In genomic region chr16:5168829-5169228, GRCm38 (mm10) we compare ENCODE assay signal across 17 mouse cellular contexts. TPM values are rescaled to one million over a fixed set of nuclear protein-coding genes. Genes with fewer than 3 reads are reported as not detected.
DNase-seq lines count a peak whose midpoint lies in the region; ATAC-seq and TF ChIP-seq lines count a peak whose summit lies in the region.
"Had no signal": no experiment of that assay in that cellular context is flagged by ENCODE, and none has a peak within 500 bp of the region (broad histone marks: within the 10 kb centered on the region; RNA-seq: fewer than 3 reads in every experiment).

No protein-coding gene starts in this region.

- no peak overlapping the region for H3K27ac ChIP-seq in cerebellum, adult 2 months (ENCODE audit: insufficient read depth, low read length)
- H3K27ac ChIP-seq in kidney, embryonic 15.5 days = no peak overlapping the region
- H3K27ac ChIP-seq in gastrocnemius, adult 2 months = peak overlapping the region; percentile 91
- H3K27ac ChIP-seq: embryonic facial prominence, embryonic 13.5 days; forebrain, embryonic 10.5 days; hindbrain, embryonic 10.5 days had no signal

- H3K36me3 ChIP-seq in kidney, embryonic 15.5 days = no peaks in the 10 kb centered on the region
- H3K36me3 ChIP-seq: embryonic facial prominence, embryonic 13.5 days; forebrain, embryonic 10.5 days; hindbrain, embryonic 10.5 days had no signal

- no peak overlapping the region for H3K4me2 ChIP-seq in kidney, embryonic 15.5 days
- H3K4me2 ChIP-seq: embryonic facial prominence, embryonic 13.5 days had no signal

- no peak for ATAC-seq in kidney, embryonic 15.5 days (replicated peaks; ENCODE audit: low FRiP score)
- ATAC-seq in monocyte, adult 5-6 weeks (replicated peaks; ENCODE audit: insufficient number of reproducible peaks, low FRiP score, low TSS enrichment, poor library complexity, severe bottlenecking) = no peak

- DNase-seq in cerebellum, adult 2 months = peak; percentile 40 to 46
- DNase-seq in cerebellum, postnatal 4 days (ENCODE audit: low spot score in 2 of 2) = no peak
- peak; percentile 8 for DNase-seq in kidney, adult 18-20 months
- peak; percentile 88 for DNase-seq in gastrocnemius, adult 2 months
- peak; percentile 75 to 79 for DNase-seq in heart, postnatal 10 days
- no peak for DNase-seq in right cerebral cortex, adult 2 months (ENCODE audit: low spot score in 2 of 2)
- DNase-seq: kidney, adult 11 months; liver; lung, adult 2 months; right cerebral cortex, adult 18-20 months; thymus, adult 18-20 months had no signal

- TF ChIP-seq CTCF in cerebellum, adult 2 months (IDR thresholded peaks at IDR 0.05; ENCODE audit: borderline replicate concordance, insufficient read depth, low read depth, low read length) = no peak
- no peak for TF ChIP-seq CTCF in gastrocnemius, adult 2 months (IDR thresholded peaks at IDR 0.05)

- H3K9me3 ChIP-seq in kidney, embryonic 15.5 days (replicated peaks) = no peaks in the 10 kb centered on the region
- H3K9me3 ChIP-seq: embryonic facial prominence, embryonic 13.5 days; forebrain, embryonic 10.5 days; hindbrain, embryonic 10.5 days had no signal

- H3K27me3 ChIP-seq in cerebellum, adult 2 months (ENCODE audit: control insufficient read depth, insufficient read depth, low read length) = no peaks in the 10 kb centered on the region
- H3K27me3 ChIP-seq in kidney, embryonic 15.5 days = no peaks in the 10 kb centered on the region
- H3K27me3 ChIP-seq: embryonic facial prominence, embryonic 13.5 days had no signal

- H3K4me3 ChIP-seq in cerebellum, adult 2 months (replicated peaks; ENCODE audit: insufficient read depth, low read depth, low read length) = no peak overlapping the region
- H3K4me3 ChIP-seq in kidney, embryonic 15.5 days (replicated peaks) = no peak overlapping the region
- H3K4me3 ChIP-seq in gastrocnemius, adult 2 months = no peak overlapping the region; the same call in 1 of the 2 replicates
- H3K4me3 ChIP-seq: embryonic facial prominence, embryonic 13.5 days; forebrain, embryonic 10.5 days; hindbrain, embryonic 10.5 days had no signal

- no peak overlapping the region for H3K9ac ChIP-seq in kidney, embryonic 15.5 days
- H3K9ac ChIP-seq: embryonic facial prominence, embryonic 13.5 days had no signal

- no peak for TF ChIP-seq POLR2A in cerebellum, adult 2 months (IDR thresholded peaks at IDR 0.05; ENCODE audit: borderline replicate concordance, insufficient read depth, low read length)

- WGBS in cerebellum, adult 2 months = 34% methylated on average over 5 of the region's 5 CpGs
- WGBS in kidney, embryonic 15.5 days = 61% methylated on average over 5 of the region's 5 CpGs

- peaks cover 8% of the 10 kb centered on the region; the same call in 1 of the 2 replicates for H3K4me1 ChIP-seq in cerebellum, adult 2 months (ENCODE audit: control insufficient read depth, insufficient read depth, low read length)
- no peaks in the 10 kb centered on the region for H3K4me1 ChIP-seq in kidney, embryonic 15.5 days
- H3K4me1 ChIP-seq: embryonic facial prominence, embryonic 13.5 days; forebrain, embryonic 10.5 days had no signal

- intact Hi-C loops in gastrocnemius, adult 2 months (cut with DNase I) = no loop called here
- intact Hi-C loops in heart, postnatal 10 days (cut with DNase I) = no loop called here

RNA-seq across cellular contexts. Expression of gene Sec14l5, which starts 21.9 kb away (rescaled TPM):
- 19.6 and 25.4 TPM in 2 replicates for polyA plus RNA-seq in cerebellum, adult 2 months (2012; rRNA removed)
- polyA plus RNA-seq in kidney, embryonic 15.5 days (2015; fragmentation: Nextera tagmentation; extraction: Ambion mirVana) = 0.06 and 0.09 TPM in 2 replicates
- 10 to 100 TPM in 1 of 2 experiments, 1 to 10 TPM in 1; 7.6 to 16.1 TPM for total RNA-seq in gastrocnemius, adult 2 months (2021)
- under 1 TPM; 0.17 to 0.20 TPM for total RNA-seq in heart, postnatal 10 days (2021)
- 0.19 TPM in 1 of 3 replicates, not detected in the others for total RNA-seq in monocyte, adult 5-6 weeks (2017)
- total RNA-seq: megakaryocyte progenitor cell, adult 5-6 weeks had no signal

RNA-seq across cellular contexts. Expression of gene Nagpa, which starts 35.0 kb away (rescaled TPM):
- 21.1 and 21.3 TPM in 2 replicates for polyA plus RNA-seq in cerebellum, adult 2 months (2012; rRNA removed)
- 19.4 and 21.2 TPM in 2 replicates for polyA plus RNA-seq in kidney, embryonic 15.5 days (2015; fragmentation: Nextera tagmentation; extraction: Ambion mirVana)
- total RNA-seq in gastrocnemius, adult 2 months (2021) = 1 to 10 TPM; 5.6 to 6.7 TPM
- total RNA-seq in heart, postnatal 10 days (2021) = 10 to 100 TPM in 1 of 2 experiments, 1 to 10 TPM in 1; 8.4 to 10.0 TPM
- 66.9 to 77.6 TPM (median 67.0 TPM) in 3 replicates for total RNA-seq in monocyte, adult 5-6 weeks (2017)

RNA-seq across cellular contexts. Expression of gene Ppl, which starts 36.6 kb away (rescaled TPM):
- polyA plus RNA-seq in cerebellum, adult 2 months (2012; rRNA removed) = 0.87 and 0.88 TPM in 2 replicates
- 2.4 and 2.9 TPM in 2 replicates for polyA plus RNA-seq in kidney, embryonic 15.5 days (2015; fragmentation: Nextera tagmentation; extraction: Ambion mirVana)
- 1 to 10 TPM; 2.5 to 3.7 TPM for total RNA-seq in gastrocnemius, adult 2 months (2021)
- total RNA-seq in heart, postnatal 10 days (2021) = 1 to 10 TPM; 3.2 to 3.6 TPM
- 0.29 to 0.78 TPM (median 0.53 TPM) in 3 replicates for total RNA-seq in monocyte, adult 5-6 weeks (2017)
- total RNA-seq: megakaryocyte progenitor cell, adult 5-6 weeks had no signal

RNA-seq across cellular contexts. Expression of gene AU021092, which starts 53.3 kb away (rescaled TPM):
- polyA plus RNA-seq in cerebellum, adult 2 months (2012; rRNA removed) = 5.5 and 6.1 TPM in 2 replicates
- 5.1 and 5.8 TPM in 2 replicates for polyA plus RNA-seq in kidney, embryonic 15.5 days (2015; fragmentation: Nextera tagmentation; extraction: Ambion mirVana)
- 1 to 10 TPM; 3.2 to 3.6 TPM for total RNA-seq in gastrocnemius, adult 2 months (2021)
- 10 to 100 TPM; 26.8 to 27.7 TPM for total RNA-seq in heart, postnatal 10 days (2021)
- total RNA-seq in monocyte, adult 5-6 weeks (2017) = not detected in 3 replicates
- total RNA-seq: megakaryocyte progenitor cell, adult 5-6 weeks had no signal

Comparison
In these comparisons a context has a peak if more than half of its experiments do, and no peak if none do; other contexts are left out.
1. DNase-seq: peak in cerebellum, adult 2 months (2 of 2), kidney, adult 18-20 months (single experiment), gastrocnemius, adult 2 months (single experiment) and heart, postnatal 10 days (2 of 2); none in cerebellum, postnatal 4 days (0 of 2) and right cerebral cortex, adult 2 months (0 of 2).